11 mouse cellular contexts compared by ENCODE assay signal in the genomic region with DNA sequence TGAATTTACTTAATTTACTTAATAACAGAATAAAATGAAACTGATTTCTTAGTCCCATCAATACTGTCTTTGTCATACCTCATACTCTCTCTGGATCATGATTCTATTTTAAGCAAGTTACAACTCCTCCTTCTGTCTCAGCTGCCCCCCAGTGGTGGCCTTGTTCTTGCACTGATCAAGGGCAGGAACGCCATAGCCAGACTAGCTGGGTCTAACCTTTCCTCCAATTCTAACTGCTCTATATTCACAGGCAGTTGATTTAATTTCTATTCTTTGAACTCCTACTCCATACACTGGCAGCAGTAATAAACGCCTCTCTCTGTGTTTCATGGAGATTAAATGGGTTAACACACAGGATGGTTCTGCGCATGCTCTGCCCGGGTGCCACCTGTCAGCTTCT.
DNase-seq lines count a peak whose midpoint lies in the region; ATAC-seq and TF ChIP-seq lines count a peak whose summit lies in the region.
"Had no signal": no experiment of that assay in that cellular context is flagged by ENCODE, and none has a peak within 500 bp of the region (broad histone marks: within the 10 kb centered on the region; RNA-seq: fewer than 3 reads in every experiment).

No protein-coding gene starts in this region.

- no peak overlapping the region for H3K4me2 ChIP-seq in intestine, postnatal 0 days (replicated peaks; ENCODE audit: low read depth)
- no peak overlapping the region for H3K4me2 ChIP-seq in intestine, embryonic 16.5 days (ENCODE audit: low read depth, low read length)
- no peak overlapping the region for H3K4me2 ChIP-seq in forebrain, embryonic 12.5 days
- H3K4me2 ChIP-seq: liver, embryonic 13.5 days; neural tube, embryonic 15.5 days had no signal

- peak; percentile 16 for DNase-seq in right cerebral cortex, postnatal 14 days
- no peak for DNase-seq in right cerebral cortex, postnatal 36 days (ENCODE audit: low spot score in 2 of 2)
- DNase-seq in skeletal muscle tissue, adult 2 months (ENCODE audit: low read depth, low spot score), result peak; percentile 55
- DNase-seq in spleen, postnatal 14 days (ENCODE audit: low spot score in 2 of 2), result no peak
- DNase-seq: liver, embryonic 13.5 days had no signal

- H3K4me1 ChIP-seq in intestine, postnatal 0 days (replicated peaks; ENCODE audit: control insufficient read depth, insufficient read depth, low read length), result no peaks in the 10 kb centered on the region
- H3K4me1 ChIP-seq in intestine, embryonic 16.5 days (ENCODE audit: control insufficient read depth, insufficient read depth, low read length), result no peaks in the 10 kb centered on the region
- no peaks in the 10 kb centered on the region for H3K4me1 ChIP-seq in forebrain, embryonic 12.5 days
- H3K4me1 ChIP-seq: liver, embryonic 13.5 days; neural tube, embryonic 15.5 days had no signal

- no peaks in the 10 kb centered on the region for H3K27me3 ChIP-seq in intestine, postnatal 0 days (replicated peaks; ENCODE audit: control insufficient read depth, insufficient read depth, low read length)
- H3K27me3 ChIP-seq in intestine, embryonic 16.5 days (replicated peaks; ENCODE audit: control insufficient read depth, insufficient read depth, low read length), result no peaks in the 10 kb centered on the region
- H3K27me3 ChIP-seq in forebrain, embryonic 12.5 days, result no peaks in the 10 kb centered on the region
- H3K27me3 ChIP-seq: liver, embryonic 13.5 days; neural tube, embryonic 15.5 days had no signal

- H3K36me3 ChIP-seq in intestine, postnatal 0 days (ENCODE audit: control insufficient read depth, insufficient read depth), result no peaks in the 10 kb centered on the region
- H3K36me3 ChIP-seq in intestine, embryonic 16.5 days (ENCODE audit: control insufficient read depth, insufficient read depth, low read length), result no peaks in the 10 kb centered on the region
- H3K36me3 ChIP-seq in forebrain, embryonic 12.5 days (replicated peaks), result no peaks in the 10 kb centered on the region
- H3K36me3 ChIP-seq: liver, embryonic 13.5 days; neural tube, embryonic 15.5 days had no signal

- no peak overlapping the region for H3K27ac ChIP-seq in intestine, postnatal 0 days (ENCODE audit: low read depth, low read length)
- H3K27ac ChIP-seq in intestine, embryonic 16.5 days (ENCODE audit: low read length), result no peak overlapping the region
- H3K27ac ChIP-seq in forebrain, embryonic 12.5 days, result no peak overlapping the region
- H3K27ac ChIP-seq: liver, embryonic 13.5 days; neural tube, embryonic 15.5 days had no signal

- ATAC-seq in intestine, postnatal 0 days, result no peak
- ATAC-seq in intestine, embryonic 16.5 days, result no peak
- ATAC-seq in common myeloid progenitor, adult 5-6 weeks (replicated peaks; ENCODE audit: low read depth, poor library complexity, severe bottlenecking), result peak; percentile 50; the same call in 1 of the 2 replicates
- no peak for ATAC-seq in forebrain, embryonic 12.5 days (ENCODE audit: low FRiP score)
- ATAC-seq: activated CD4-positive, CD25-positive, alpha-beta regulatory T cell, adult 4 months had no signal

- WGBS in intestine, postnatal 0 days, result 81% methylated on average over 4 of the region's 4 CpGs
- WGBS in intestine, embryonic 16.5 days, result 72% methylated on average over 4 of the region's 4 CpGs
- 79% methylated on average over 4 of the region's 4 CpGs for WGBS in forebrain, embryonic 12.5 days

- peak; percentile 54 for TF ChIP-seq CTCF in intestine, postnatal 0 days (IDR thresholded peaks at IDR 0.05; ENCODE audit: low read depth)

- H3K9ac ChIP-seq in intestine, postnatal 0 days (ENCODE audit: low read depth, low read length), result no peak overlapping the region
- no peak overlapping the region for H3K9ac ChIP-seq in intestine, embryonic 16.5 days (ENCODE audit: low read depth, low read length)
- no peak overlapping the region for H3K9ac ChIP-seq in forebrain, embryonic 12.5 days
- H3K9ac ChIP-seq: liver, embryonic 13.5 days; neural tube, embryonic 15.5 days had no signal

- no peak overlapping the region for H3K4me3 ChIP-seq in intestine, postnatal 0 days (ENCODE audit: low read depth, low read length)
- H3K4me3 ChIP-seq in intestine, embryonic 16.5 days (ENCODE audit: low read length), result no peak overlapping the region
- H3K4me3 ChIP-seq in forebrain, embryonic 12.5 days (replicated peaks), result no peak overlapping the region
- H3K4me3 ChIP-seq: liver, embryonic 13.5 days; neural tube, embryonic 15.5 days had no signal

- no peaks in the 10 kb centered on the region for H3K9me3 ChIP-seq in intestine, postnatal 0 days (ENCODE audit: control insufficient read depth)
- no peaks in the 10 kb centered on the region for H3K9me3 ChIP-seq in intestine, embryonic 16.5 days (ENCODE audit: control insufficient read depth, low read length)
- no peaks in the 10 kb centered on the region for H3K9me3 ChIP-seq in forebrain, embryonic 12.5 days
- H3K9me3 ChIP-seq: neural tube, embryonic 15.5 days had no signal

Comparison
In these comparisons a context has a peak if more than half of its experiments do, and no peak if none do; other contexts are left out.
1. DNase-seq: peak in right cerebral cortex, postnatal 14 days (single experiment) and skeletal muscle tissue, adult 2 months (single experiment); none in right cerebral cortex, postnatal 36 days (0 of 2) and spleen, postnatal 14 days (0 of 2).